ENCODE assay signal across 8 mouse cellular contexts in genomic region chr8:121107668-121108656, GRCm38 (mm10). TPM values are rescaled to one million over a fixed set of nuclear protein-coding genes. Genes with fewer than 3 reads are reported as not detected.
A peak's percentile ranks its signal among the peaks of the same experiment; 100 is the strongest.
DNase-seq lines count a peak whose midpoint lies in the region; ATAC-seq lines count a peak whose summit lies in the region.

Gene Mthfsd, minus strand, starts transcription at chr8:121108392.

- H3K36me3 ChIP-seq in heart, embryonic 10.5 days, result peaks cover 26% of the 10 kb centered on the region
- H3K36me3 ChIP-seq in kidney, embryonic 15.5 days, result peaks cover 32% of the 10 kb centered on the region

- peak within 1 kb of the TSS; percentile 95 for H3K27ac ChIP-seq in heart, embryonic 10.5 days
- peak within 1 kb of the TSS; percentile 79 for H3K27ac ChIP-seq in kidney, embryonic 15.5 days

- H3K9me3 ChIP-seq in heart, embryonic 10.5 days, result no peaks in the 10 kb centered on the region
- no peaks in the 10 kb centered on the region for H3K9me3 ChIP-seq in kidney, embryonic 15.5 days (replicated peaks)

- H3K4me2 ChIP-seq in kidney, embryonic 15.5 days, result peak within 1 kb of the TSS; percentile 88

- 2% methylated on average over 75 of the region's 75 CpGs for WGBS in heart, embryonic 10.5 days
- WGBS in kidney, embryonic 15.5 days, result 1% methylated on average over 75 of the region's 75 CpGs

- ATAC-seq in erythroblast, adult 5-6 weeks (replicated peaks; ENCODE audit: low FRiP score, poor library complexity, severe bottlenecking), result peak; percentile 93
- peak; percentile 87 for ATAC-seq in kidney, embryonic 15.5 days (replicated peaks; ENCODE audit: low FRiP score)
- ATAC-seq in monocyte, adult 5-6 weeks (replicated peaks; ENCODE audit: insufficient number of reproducible peaks, low FRiP score, low TSS enrichment, poor library complexity, severe bottlenecking), result peak; percentile 77

- H3K9ac ChIP-seq in kidney, embryonic 15.5 days, result peak within 1 kb of the TSS; percentile 85

- H3K4me1 ChIP-seq in heart, embryonic 10.5 days, result peaks cover 39% of the 10 kb centered on the region
- H3K4me1 ChIP-seq in kidney, embryonic 15.5 days, result peaks cover 21% of the 10 kb centered on the region

- DNase-seq in B cell, adult 2 months, result peak; percentile 98
- peak; percentile 99 for DNase-seq in brain, adult 2 months (ENCODE audit: low read depth, low spot score)
- peak; percentile 99 for DNase-seq in heart, embryonic 10.5 days (ENCODE audit: low spot score)
- peak; percentile 97 for DNase-seq in liver
- peak; percentile 96 to 98 for DNase-seq in spleen, postnatal 4 days (ENCODE audit: low spot score in 2 of 2)

- peak within 1 kb of the TSS; percentile 95 for H3K4me3 ChIP-seq in heart, embryonic 10.5 days
- H3K4me3 ChIP-seq in kidney, embryonic 15.5 days (replicated peaks), result peak within 1 kb of the TSS; percentile 81

- H3K27me3 ChIP-seq in heart, embryonic 10.5 days (ENCODE audit: insufficient read depth, poor library complexity, severe bottlenecking), result peaks cover 31% of the 10 kb centered on the region
- H3K27me3 ChIP-seq in kidney, embryonic 15.5 days, result peaks cover 13% of the 10 kb centered on the region

RNA-seq across cellular contexts. Expression of gene Mthfsd, which starts in this region (rescaled TPM):
- 1.5 and 3.5 TPM in 2 replicates for total RNA-seq in erythroblast, adult 5-6 weeks (2015; ENCODE audit: low replicate concordance)
- 2.2 and 21.7 TPM in 2 replicates for total RNA-seq in erythroblast, adult 5-6 weeks (2017; ENCODE audit: low replicate concordance)
- polyA plus RNA-seq in heart, embryonic 10.5 days (2016; fragmentation: Nextera tagmentation; extraction: Ambion mirVana), result 57.0 and 58.7 TPM in 2 replicates
- polyA plus RNA-seq in kidney, embryonic 15.5 days (2015; fragmentation: Nextera tagmentation; extraction: Ambion mirVana), result 65.5 and 67.1 TPM in 2 replicates
- total RNA-seq in monocyte, adult 5-6 weeks (2017), result 11.7 to 18.2 TPM (median 13.1 TPM) in 3 replicates

Comparison
In these comparisons a context has a peak if more than half of its experiments do, and no peak if none do; other contexts are left out.
1. Peak in every context shown above with its lines: DNase-seq, ATAC-seq, H3K4me3 ChIP-seq and H3K27ac ChIP-seq.